Mouse (Mus musculus) embryonic facial prominence, embryonic 14.5 days (tissue): ENCODE data around the gene Mrs2. TPM values are rescaled to one million over a fixed set of nuclear protein-coding genes. Genes with fewer than 3 reads are reported as not detected.

Experiments
- ATAC-seq: fragments of 200-750 bp; cut with Nextera tagmentation; 2 replicates; pipeline ENCODE4 v1.8.0; 2017; ENCODE audit warnings: low read depth, moderate number of reproducible peaks, moderate TSS enrichment
- DNase-seq: peaks from one replicate; pipeline ENCODE4 v3.0.0-alpha.2; 2015; ENCODE audit warnings: low spot score
- H3K27ac ChIP-seq: fragments of 300-500 bp; sonication (generic); replicated peaks from 2 replicates; pipeline ENCODE4 v1.5.1; 2014; ENCODE audit warnings: low read depth, mild to moderate bottlenecking, low read length, moderate library complexity
- H3K27me3 ChIP-seq: fragments of 300-500 bp; sonication (generic); replicated peaks from 2 replicates; pipeline ENCODE4 v1.6.1; 2014; ENCODE audit warnings: low read length; ENCODE audit not compliant: control insufficient read depth, insufficient read depth
- H3K36me3 ChIP-seq: fragments of 300-500 bp; sonication (generic); 2 replicates; pipeline ENCODE4 v1.6.1; 2014; ENCODE audit warnings: low read length, mixed read lengths; ENCODE audit not compliant: control insufficient read depth, insufficient read depth
- H3K4me1 ChIP-seq: fragments of 300-500 bp; sonication (generic); 2 replicates; pipeline ENCODE4 v1.6.1; 2014; ENCODE audit warnings: antibody characterized with exemption, low read length; ENCODE audit not compliant: control insufficient read depth, insufficient read depth
- H3K4me2 ChIP-seq: fragments of 300-500 bp; sonication (generic); 2 replicates; pipeline ENCODE4 v1.6.1; 2014; ENCODE audit warnings: low read depth, mild to moderate bottlenecking, low read length, moderate library complexity, mixed read lengths
- H3K4me3 ChIP-seq: fragments of 300-500 bp; sonication (generic); 2 replicates; pipeline ENCODE4 v1.5.1; 2014; ENCODE audit warnings: low read depth, mild to moderate bottlenecking, low read length
- H3K9ac ChIP-seq: fragments of 300-500 bp; sonication (generic); 2 replicates; pipeline ENCODE4 v1.6.1; 2014; ENCODE audit warnings: low read depth, mild to moderate bottlenecking, low read length, moderate library complexity, mixed read lengths
- H3K9me3 ChIP-seq: fragments of 300-500 bp; sonication (generic); 2 replicates; pipeline ENCODE4 v1.6.1; 2016; ENCODE audit warnings: low read length; ENCODE audit not compliant: control insufficient read depth
- WGBS: fragments of 180-500 bp; shearing (Covaris S2); extraction: QIAGEN DNeasy Blood & Tissue Kit; methylation state at CpG from one replicate; pipeline ENCODE4 v1.1.7; 2014; 5-methylcytosine and 5-hydroxymethylcytosine counted together
- polyA plus RNA-seq: library from polyadenylated mRNA; unstranded; fragments of >200 nt; fragmentation: Nextera tagmentation; extraction: Ambion mirVana; gene quantifications from 2 replicates; pipeline ENCODE4 v1.2.1, GENCODE M21; 2014

Mrs2 gene
- polyA plus RNA-seq, 1 experiment from 2014 or later = 18.7 TPM

- Histone ChIP-seq H3K4me1 (no peaks in the 10 kb centered on the region), H3K9me3 (no peaks in the 10 kb centered on the region), H3K27ac (no peak overlapping the region), H3K27me3 (no peaks in the 10 kb centered on the region), H3K4me2 (no peak overlapping the region), H3K36me3 (no peaks in the 10 kb centered on the region), H3K4me3 (no peak overlapping the region), H3K9ac (no peak overlapping the region)
- DNase-seq (no peak), ATAC-seq (no peak)
- WGBS = 73% methylated on average over 3 of the region's 3 CpGs
These were observed 6.9 kb upstream of the Mrs2 start for GRCm38 (mm10) chr13:25027114-25027425.

- Histone ChIP-seq H3K9me3 (no peaks in the 10 kb centered on the region), H3K4me2 (no peak overlapping the region), H3K27ac (no peak overlapping the region), H3K4me3 (no peak overlapping the region), H3K4me1 (no peaks in the 10 kb centered on the region), H3K36me3 (no peaks in the 10 kb centered on the region), H3K27me3 (no peaks in the 10 kb centered on the region), H3K9ac (no peak overlapping the region)
- WGBS = 85% methylated on average over 6 of the region's 6 CpGs
- DNase-seq (no peak), ATAC-seq (no peak)
These were observed 6.4 kb upstream of the Mrs2 start for GRCm38 (mm10) chr13:25026409-25027113.

GRCm38 (mm10) chr13:25024655-25025054 is 4.5 kb upstream of the Mrs2 start:
- no peak overlapping the region for H3K4me3 ChIP-seq
- H3K9ac ChIP-seq = no peak overlapping the region
- no peak overlapping the region for H3K4me2 ChIP-seq
- 23% methylated on average over 2 of the region's 2 CpGs for WGBS
- no peaks in the 10 kb centered on the region for H3K36me3 ChIP-seq
- H3K27me3 ChIP-seq = no peaks in the 10 kb centered on the region
- DNase-seq (peak; percentile 59), ATAC-seq (no peak)
- no peaks in the 10 kb centered on the region for H3K9me3 ChIP-seq
- 0 out of 2 replicates have a peak, but pooled peaks cover 4% of the 10 kb centered on the region for H3K4me1 ChIP-seq
- H3K27ac ChIP-seq = no peak overlapping the region

GRCm38 (mm10) chr13:25023129-25023528 is 3.0 kb upstream of the Mrs2 start:
- no peak overlapping the region for H3K27ac ChIP-seq
- no peaks in the 10 kb centered on the region for H3K36me3 ChIP-seq
- no peaks in the 10 kb centered on the region for H3K9me3 ChIP-seq
- H3K4me2 ChIP-seq = no peak overlapping the region
- no peak overlapping the region for H3K9ac ChIP-seq
- DNase-seq (no peak), ATAC-seq (no peak)
- 76% methylated on average over 3 of the region's 3 CpGs for WGBS
- no peak overlapping the region for H3K4me3 ChIP-seq
- H3K4me1 ChIP-seq = 0 out of 2 replicates have a peak, but pooled peaks cover 13% of the 10 kb centered on the region
- no peaks in the 10 kb centered on the region for H3K27me3 ChIP-seq

GRCm38 (mm10) chr13:25022386-25022785 is 2.2 kb upstream of the Mrs2 start:
- Histone ChIP-seq H3K27me3 (no peaks in the 10 kb centered on the region), H3K27ac (no peak overlapping the region), H3K9ac (no peak overlapping the region), H3K36me3 (peaks cover 7% of the 10 kb centered on the region), H3K4me1 (0 out of 2 replicates have a peak, but pooled peaks cover 13% of the 10 kb centered on the region), H3K4me3 (no peak overlapping the region), H3K4me2 (no peak overlapping the region), H3K9me3 (no peaks in the 10 kb centered on the region)
- 64% methylated on average over 4 of the region's 4 CpGs for WGBS
- DNase-seq = no peak
- no peak for ATAC-seq

- H3K36me3 ChIP-seq = peaks cover 13% of the 10 kb centered on the region
- 0 out of 2 replicates have a peak, but pooled peaks cover 13% of the 10 kb centered on the region for H3K4me1 ChIP-seq
- H3K4me3 ChIP-seq = peak overlapping the region; percentile 91
- H3K4me2 ChIP-seq = peak overlapping the region; percentile 65
- no peaks in the 10 kb centered on the region for H3K9me3 ChIP-seq
- no peak for DNase-seq
- peak overlapping the region; percentile 86 for H3K9ac ChIP-seq
- 49% methylated on average over 4 of the region's 4 CpGs for WGBS
- no peak for ATAC-seq
- H3K27ac ChIP-seq = no peak overlapping the region
- H3K27me3 ChIP-seq = no peaks in the 10 kb centered on the region
These were observed 337 bp upstream of the Mrs2 start for GRCm38 (mm10) chr13:25020540-25020892.

GRCm38 (mm10) chr13:25018316-25018715 is 1.9 kb downstream of the Mrs2 start:
- 90% methylated on average over 9 of the region's 9 CpGs for WGBS
- ATAC-seq = no peak

GRCm38 (mm10) chr13:25007115-25007514 is 13.1 kb downstream of the Mrs2 start:
- H3K4me2 ChIP-seq = no peak overlapping the region
- no peak overlapping the region for H3K4me3 ChIP-seq
- H3K36me3 ChIP-seq = peaks cover 22% of the 10 kb centered on the region
- H3K9ac ChIP-seq = no peak overlapping the region
- ATAC-seq = no peak
- WGBS = 87% methylated on average over 6 of the region's 8 CpGs
- DNase-seq = no peak
- H3K4me1 ChIP-seq = no peaks in the 10 kb centered on the region
- no peak overlapping the region for H3K27ac ChIP-seq
- H3K9me3 ChIP-seq = no peaks in the 10 kb centered on the region
- no peaks in the 10 kb centered on the region for H3K27me3 ChIP-seq

More at GRCm38 (mm10) chr13:25018316-25018715, 1.9 kb downstream of the Mrs2 start:
- no peak for DNase-seq
- Histone ChIP-seq H3K4me1 (0 out of 2 replicates have a peak, but pooled peaks cover 13% of the 10 kb centered on the region), H3K27me3 (no peaks in the 10 kb centered on the region), H3K36me3 (peaks cover 13% of the 10 kb centered on the region), H3K4me3 (no peak overlapping the region), H3K27ac (no peak overlapping the region), H3K9ac (no peak overlapping the region; the same call in 1 of the 2 replicates), H3K9me3 (no peaks in the 10 kb centered on the region), H3K4me2 (no peak overlapping the region)

- Histone ChIP-seq H3K9ac (no peak overlapping the region), H3K4me1 (no peaks in the 10 kb centered on the region), H3K27me3 (no peaks in the 10 kb centered on the region), H3K36me3 (peaks cover 60% of the 10 kb centered on the region), H3K4me2 (no peak overlapping the region), H3K9me3 (no peaks in the 10 kb centered on the region), H3K4me3 (no peak overlapping the region), H3K27ac (no peak overlapping the region)
- peak; percentile 6 for DNase-seq
- no peak for ATAC-seq
These were observed 17.2 kb downstream of the Mrs2 start for GRCm38 (mm10) chr13:25002965-25003364.
